Mouse (Mus musculus) spleen, postnatal 4 days (tissue): ENCODE results near the gene Prss50.

Experiments used
- DNase-seq, 2 experiments: peaks; one replicate each; pipeline ENCODE4 v3.0.0; 2022; ENCODE audit warnings: low spot score in 2 of 2

Prss50 gene

DNA sequence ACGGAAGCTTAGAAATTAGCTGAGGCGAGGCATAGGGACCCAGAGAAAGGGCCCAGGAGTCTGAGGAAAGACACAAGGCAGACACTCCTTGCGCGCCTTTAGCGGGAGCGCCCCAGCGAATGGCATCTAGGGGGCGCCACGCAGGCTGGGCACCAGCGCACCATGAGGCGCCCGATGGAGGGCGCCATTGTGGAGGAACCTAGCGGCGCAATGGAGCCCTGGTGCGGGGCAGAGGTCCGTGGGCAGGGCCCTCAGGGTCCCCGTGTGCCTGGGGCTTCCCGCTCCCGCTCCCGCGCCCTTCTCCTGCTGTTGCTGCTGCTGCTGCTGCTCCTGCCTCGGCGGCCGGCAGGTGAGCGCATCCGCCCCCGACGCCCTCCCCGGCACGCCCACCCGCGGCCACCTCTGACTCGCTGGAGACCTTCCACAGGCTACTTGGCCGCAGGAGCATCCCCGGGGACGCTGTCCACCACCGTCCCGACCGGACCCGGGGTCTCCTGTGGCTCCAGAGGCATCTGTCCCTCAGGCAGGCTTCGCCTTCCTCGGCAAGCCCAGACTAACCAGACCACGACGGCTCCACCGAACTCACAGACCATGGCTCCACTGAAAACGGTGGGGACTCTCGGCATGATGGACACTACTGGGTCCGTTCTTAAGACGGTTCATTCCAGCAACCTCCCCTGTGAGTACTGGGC lies at the start of gene Prss50:
Gene Prss50, plus strand, starts transcription at position 187 of the 692 bp plus-strand sequence.
- peak; percentile 43 to 79 for DNase-seq

DNA sequence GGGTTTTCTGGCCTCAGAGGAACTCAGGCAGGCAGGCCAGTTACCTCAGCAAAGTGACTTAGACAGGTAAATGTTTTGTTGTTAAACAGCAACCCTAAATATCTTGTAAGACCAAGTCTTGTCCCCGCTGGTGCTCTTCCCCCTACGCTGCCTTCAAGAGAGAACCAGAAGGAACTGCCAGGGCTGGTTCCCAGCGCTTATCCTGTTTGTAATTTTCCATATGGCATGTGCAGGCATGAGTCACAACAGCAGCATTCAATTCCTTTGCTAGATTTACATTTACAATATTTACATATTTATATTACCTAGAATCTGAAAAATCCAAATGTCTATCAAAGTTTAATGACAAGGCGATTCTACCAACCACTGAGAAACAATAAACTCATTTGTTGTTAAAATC lies 47.7 kb upstream of the Prss50 start:
- no peak for DNase-seq

- no peak for DNase-seq
These were observed 44.0 kb upstream of the Prss50 start, which contains the start of gene Prss44 for GRCm38 (mm10) chr9:110813789-110814188. TSS of gene Prss44 (plus strand) at chr9:110813994.

DNA sequence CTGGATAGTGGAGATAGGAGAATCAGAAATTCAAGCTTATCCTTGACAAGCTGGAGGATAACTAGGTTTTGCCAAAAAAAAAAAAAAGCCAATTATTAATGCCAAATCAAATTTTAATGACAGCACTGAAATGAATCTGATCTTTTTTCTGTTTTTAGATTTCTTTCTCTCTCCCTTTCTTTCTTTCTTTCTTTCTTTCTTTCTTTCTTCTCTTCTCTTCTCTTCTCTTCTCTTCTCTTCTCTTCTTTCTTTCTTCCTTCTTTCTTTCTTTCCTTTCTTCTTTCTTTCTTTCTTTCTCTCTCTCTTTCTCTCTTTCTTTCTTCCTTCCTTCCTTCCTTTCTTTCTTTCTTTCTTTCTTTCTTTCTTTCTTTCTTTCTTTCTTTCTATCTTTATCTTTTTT lies 37.2 kb upstream of the Prss50 start:
- peak in 1 of 2 experiments; percentile 63 for DNase-seq

GRCm38 (mm10) chr9:110821436-110821835 lies 36.3 kb upstream of the Prss50 start:
- no peak for DNase-seq

DNA sequence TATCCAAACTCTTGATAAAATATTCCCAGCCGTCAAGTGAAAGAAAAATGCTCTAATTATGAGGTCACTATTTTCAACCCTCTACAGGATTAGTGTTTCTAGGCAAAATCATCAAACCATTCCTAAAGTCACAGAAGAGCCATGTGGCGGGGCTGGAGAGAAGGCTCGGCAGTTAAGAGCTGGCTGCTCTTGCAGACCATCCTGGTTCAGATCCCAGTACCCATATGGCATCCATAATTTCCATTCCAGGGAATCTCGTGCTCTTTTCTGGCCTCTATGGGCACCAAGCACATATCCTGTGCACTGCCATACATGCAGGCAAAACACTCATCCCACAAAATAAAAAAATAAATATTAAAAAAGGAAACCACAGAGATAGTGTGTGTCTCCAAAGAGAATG lies 32.3 kb upstream of the Prss50 start:
- DNase-seq = no peak

GRCm38 (mm10) chr9:110825832-110826231 lies 31.9 kb upstream of the Prss50 start:
- DNase-seq = no peak

GRCm38 (mm10) chr9:110826390-110826789 lies 31.4 kb upstream of the Prss50 start, which contains the start of gene Prss43:
TSS of gene Prss43 (plus strand) at chr9:110826690.
- no peak for DNase-seq

GRCm38 (mm10) chr9:110833021-110833420 lies 24.7 kb upstream of the Prss50 start:
- no peak for DNase-seq

DNA sequence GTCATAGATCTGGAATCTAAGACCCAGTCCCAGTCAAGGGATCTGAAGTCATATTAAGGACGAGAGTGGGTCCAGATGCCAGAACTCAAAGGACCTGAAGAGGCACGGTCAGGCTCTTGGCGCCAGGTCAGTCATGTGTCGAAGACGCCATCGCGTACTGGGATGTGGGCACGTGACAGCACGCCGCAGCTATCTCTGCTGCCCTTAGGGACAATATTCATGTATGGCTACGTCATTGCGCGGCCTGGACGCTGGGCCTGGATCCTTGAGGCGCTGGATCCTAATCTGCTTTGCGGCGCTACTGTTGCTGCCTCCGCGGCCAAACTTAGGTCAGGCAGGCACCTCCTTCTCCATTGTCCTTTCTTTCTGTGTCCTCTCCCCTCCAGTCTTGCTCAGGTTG lies 23.4 kb upstream of the Prss50 start, which contains the start of gene Prss45:
Gene Prss45, plus strand, starts transcription at position 178 of the 400 bp plus-strand sequence.
- DNase-seq = no peak

DNA sequence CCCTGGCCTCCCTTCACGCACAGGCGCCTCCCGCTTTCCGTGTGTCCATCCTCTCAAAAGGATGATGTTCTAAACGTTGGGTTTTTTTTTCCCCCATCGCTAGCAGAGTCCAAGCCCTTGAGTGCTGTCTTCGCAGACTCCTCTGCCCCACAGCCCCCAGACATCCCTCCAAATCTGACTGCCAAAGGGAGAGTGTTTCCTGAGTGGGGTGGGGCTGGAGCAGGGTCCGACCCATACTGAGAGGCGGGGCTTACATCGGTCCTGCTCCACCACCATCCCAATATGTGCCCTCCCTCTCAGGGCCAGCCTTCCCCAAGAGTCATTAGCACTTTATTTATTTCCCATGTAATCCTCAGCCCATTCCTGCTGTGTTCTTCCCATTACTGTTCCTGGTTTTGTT lies 22.8 kb upstream of the Prss50 start:
- no peak for DNase-seq

- no peak for DNase-seq
These were observed 21.7 kb upstream of the Prss50 start for GRCm38 (mm10) chr9:110836112-110836511.

- DNase-seq = no peak
These were observed 16.9 kb upstream of the Prss50 start for GRCm38 (mm10) chr9:110840905-110841304.

DNA sequence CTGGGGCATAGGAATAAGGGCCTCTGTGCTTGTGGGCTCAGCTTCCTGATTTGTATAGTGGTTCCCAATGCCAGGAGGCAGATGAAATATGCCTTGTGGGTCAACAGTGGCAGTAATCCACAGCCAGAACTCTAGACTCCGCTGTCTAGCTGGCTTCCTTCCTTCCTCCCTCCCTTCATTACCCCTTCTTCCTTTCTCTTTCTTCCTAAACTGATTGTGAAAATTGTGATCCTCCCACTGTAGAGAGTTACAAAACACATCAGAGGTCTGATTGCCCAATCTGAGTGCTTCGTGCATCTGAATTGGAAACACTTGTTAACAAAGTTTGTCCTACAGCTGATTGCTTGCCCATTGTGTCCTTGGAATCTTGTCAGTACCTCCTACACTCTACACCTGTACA lies 16.3 kb upstream of the Prss50 start:
- no peak for DNase-seq

DNA sequence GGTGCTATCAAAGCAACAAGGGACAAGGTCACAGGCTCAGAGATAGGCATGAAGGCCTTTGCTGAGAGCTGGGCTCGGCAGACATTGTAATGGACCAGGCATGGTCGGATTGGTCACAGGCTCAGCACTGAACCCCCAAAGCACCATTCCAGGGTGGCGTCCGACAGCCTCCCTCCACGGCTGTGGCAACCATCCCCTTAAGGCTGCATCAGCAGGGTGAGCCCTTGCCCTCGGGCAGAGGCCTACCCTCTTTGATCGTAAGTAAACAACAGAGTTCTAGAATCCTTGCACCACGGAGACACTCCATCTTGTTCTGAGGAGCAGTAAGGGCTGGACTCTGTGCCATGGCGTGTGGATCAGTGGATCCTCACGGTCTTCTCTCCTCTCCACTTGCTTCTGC lies 13.6 kb upstream of the Prss50 start, which contains the start of gene Prss46:
Gene Prss46, plus strand, starts transcription at position 301 of the 400 bp plus-strand sequence.
- no peak for DNase-seq

- DNase-seq = no peak
These were observed 8.6 kb upstream of the Prss50 start for GRCm38 (mm10) chr9:110849162-110849561.

GRCm38 (mm10) chr9:110855903-110856302 lies 1.9 kb upstream of the Prss50 start:
- DNase-seq = no peak

DNA sequence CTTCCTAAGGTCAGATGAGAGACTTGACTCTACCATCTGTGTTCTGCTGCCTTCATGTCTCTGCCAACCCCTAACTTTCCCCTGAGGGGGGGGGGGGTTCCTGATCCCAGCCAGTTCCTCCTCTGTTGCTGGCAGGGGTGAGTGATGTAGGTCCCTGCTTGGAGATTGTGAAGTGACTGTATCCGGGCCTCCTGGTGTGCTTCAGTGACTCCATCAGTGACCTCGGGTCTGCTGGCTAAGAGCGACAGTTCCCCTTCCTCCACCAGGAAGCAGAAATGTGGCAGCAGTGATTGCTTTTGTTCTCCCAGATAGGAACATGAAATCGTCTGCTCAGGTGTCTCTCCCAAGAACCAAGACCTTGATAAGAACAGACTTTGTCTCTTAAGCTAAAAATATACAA lies 847 bp upstream of the Prss50 start:
- no peak for DNase-seq

GRCm38 (mm10) chr9:110858523-110858922 lies 756 bp downstream of the Prss50 start:
- peak in 1 of 2 experiments; percentile 56 for DNase-seq

DNA sequence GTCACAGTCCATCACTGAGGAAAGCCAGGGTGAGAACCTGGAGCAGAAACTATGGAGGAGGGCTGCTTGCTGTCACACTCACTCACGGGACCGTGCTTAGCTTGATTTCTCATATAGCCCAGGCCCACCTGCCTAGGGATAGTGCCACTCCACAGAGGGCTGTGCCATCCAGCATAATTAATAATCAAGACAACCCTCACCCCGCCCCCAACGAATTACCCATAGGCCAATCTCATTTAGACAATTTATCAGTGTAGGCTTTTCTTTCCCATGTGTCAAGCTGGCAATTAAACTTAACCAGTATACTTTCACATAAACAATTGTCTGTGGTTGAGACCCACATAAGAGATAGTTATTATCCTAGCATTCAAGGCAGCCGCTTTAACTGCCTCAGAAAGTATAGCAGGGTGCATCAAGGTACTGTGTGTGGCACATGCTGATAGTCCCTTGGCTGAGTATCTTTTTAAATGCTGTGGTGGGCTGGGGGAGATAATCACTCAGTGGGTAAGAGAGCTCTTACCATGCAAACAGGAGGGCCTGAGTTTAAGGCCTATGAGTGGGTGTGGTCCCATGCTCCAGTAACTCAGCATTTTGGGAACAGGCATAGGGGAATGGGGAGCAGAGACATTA lies 1.3 kb downstream of the Prss50 start:
- no peak for DNase-seq

DNA sequence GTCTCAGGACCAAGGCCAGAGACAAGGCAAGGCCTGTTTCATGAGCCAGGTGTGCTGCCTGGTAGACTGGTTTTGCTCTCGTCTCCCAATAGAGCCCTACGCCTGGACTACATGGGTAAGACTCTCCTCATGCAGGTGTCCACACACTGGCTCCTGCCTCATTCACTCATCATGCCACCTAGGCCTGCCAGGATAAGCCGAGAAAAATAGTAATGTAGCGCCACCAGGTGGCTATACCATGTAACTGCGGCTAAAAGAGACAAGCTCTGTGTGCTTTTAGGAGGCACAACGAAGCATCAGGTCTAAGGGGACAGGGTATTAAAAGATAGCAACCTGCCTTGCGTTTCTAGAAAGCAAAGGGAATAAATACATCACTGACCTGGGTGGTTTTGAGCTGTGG lies 13.3 kb downstream of the Prss50 start:
- DNase-seq = peak in 1 of 2 experiments; percentile 44

- no peak for DNase-seq
These were observed 16.2 kb downstream of the Prss50 start for GRCm38 (mm10) chr9:110873681-110874659.
